Mouse (Mus musculus): ENCODE results near the gene Ugt1a2. TPM values are rescaled to one million over a fixed set of nuclear protein-coding genes. Genes with fewer than 3 reads are reported as not detected.

Ugt1a2 gene
- polyA plus RNA-seq, 1 experiment from 2014 or later: not detected

GRCm38 (mm10) chr1:88264869-88265240, 64.5 kb downstream of the Ugt1a2 start:
- Histone ChIP-seq H3K36me3 (peaks cover 100% of the 10 kb centered on the region), H3K27me3 (ENCODE audit: low read depth, poor library complexity, severe bottlenecking) (no peaks in the 10 kb centered on the region), H3K4me1 (no peaks in the 10 kb centered on the region), H3K4me3 (no peak overlapping the region), H3K9me3 (replicated peaks) (peaks cover 82% of the 10 kb centered on the region), H3K27ac (replicated peaks) (no peak overlapping the region)
- no peak for DNase-seq (ENCODE audit: low spot score)
- WGBS: 79% methylated on average over 4 of the region's 4 CpGs

DNA sequence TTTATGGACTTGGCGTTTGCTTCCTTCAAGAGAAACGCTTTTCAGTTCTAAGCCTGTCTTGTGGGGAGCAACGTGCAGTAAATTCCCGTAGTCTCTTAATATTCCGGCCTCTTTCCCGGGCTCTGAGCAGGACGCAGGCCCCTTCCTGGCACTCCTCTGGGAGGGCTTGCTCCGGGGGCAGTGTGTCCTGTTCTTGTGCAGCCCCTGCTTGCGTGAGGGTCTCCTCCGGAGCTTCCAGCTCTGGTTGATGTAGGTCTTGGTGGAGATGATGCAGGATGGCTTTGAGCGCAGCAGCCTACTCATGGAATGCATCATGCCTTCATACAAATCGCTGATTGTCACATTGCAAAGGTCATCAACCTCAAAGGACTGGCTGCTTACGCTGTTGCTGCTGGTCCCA, 65.7 kb downstream of the Ugt1a2 start:
- no peaks in the 10 kb centered on the region for H3K27me3 ChIP-seq (ENCODE audit: low read depth, poor library complexity, severe bottlenecking)
- peaks cover 69% of the 10 kb centered on the region for H3K9me3 ChIP-seq (replicated peaks)
- H3K36me3 ChIP-seq: peaks cover 96% of the 10 kb centered on the region
- 90% methylated on average over 13 of the region's 13 CpGs for WGBS
- H3K4me3 ChIP-seq: no peak overlapping the region
- H3K27ac ChIP-seq (replicated peaks): no peak overlapping the region
- DNase-seq (ENCODE audit: low spot score): no peak
- H3K4me1 ChIP-seq: no peaks in the 10 kb centered on the region

GRCm38 (mm10) chr1:88267489-88267888, 67.1 kb downstream of the Ugt1a2 start:
- no peak for DNase-seq (ENCODE audit: low spot score)
- Histone ChIP-seq H3K27me3 (ENCODE audit: low read depth, poor library complexity, severe bottlenecking) (no peaks in the 10 kb centered on the region), H3K36me3 (peaks cover 96% of the 10 kb centered on the region), H3K27ac (replicated peaks) (no peak overlapping the region), H3K4me3 (no peak overlapping the region), H3K4me1 (no peaks in the 10 kb centered on the region), H3K9me3 (replicated peaks) (peaks cover 61% of the 10 kb centered on the region)
- 95% methylated on average over 6 of the region's 6 CpGs for WGBS

GRCm38 (mm10) chr1:88268070-88268469, 67.7 kb downstream of the Ugt1a2 start:
- H3K4me3 ChIP-seq: no peak overlapping the region
- WGBS: 88% methylated on average over 6 of the region's 6 CpGs
- no peak for DNase-seq (ENCODE audit: low spot score)
- H3K36me3 ChIP-seq: peaks cover 96% of the 10 kb centered on the region
- no peaks in the 10 kb centered on the region for H3K27me3 ChIP-seq (ENCODE audit: low read depth, poor library complexity, severe bottlenecking)
- no peaks in the 10 kb centered on the region for H3K4me1 ChIP-seq
- peaks cover 58% of the 10 kb centered on the region for H3K9me3 ChIP-seq (replicated peaks)
- no peak overlapping the region for H3K27ac ChIP-seq (replicated peaks)

Other genes with a start within 250 kb of the Ugt1a2 start
- gene Usp40, start 192.1 kb upstream of the Ugt1a2 start, polyA plus RNA-seq (2016; fragmentation: Nextera tagmentation; extraction: Ambion mirVana): 30.9 and 35.0 TPM in 2 replicates
- gene Ugt1a10, start 145.2 kb upstream of the Ugt1a2 start, polyA plus RNA-seq (2016; fragmentation: Nextera tagmentation; extraction: Ambion mirVana): not detected in 2 replicates
- gene Ugt1a9, start 129.8 kb upstream of the Ugt1a2 start, polyA plus RNA-seq (2016; fragmentation: Nextera tagmentation; extraction: Ambion mirVana): not detected in 2 replicates
- not detected in 2 replicates for gene Ugt1a8, start 112.8 kb upstream of the Ugt1a2 start, polyA plus RNA-seq (2016; fragmentation: Nextera tagmentation; extraction: Ambion mirVana)
- gene Ugt1a7c, start 105.5 kb upstream of the Ugt1a2 start, polyA plus RNA-seq (2016; fragmentation: Nextera tagmentation; extraction: Ambion mirVana): 0.56 and 1.1 TPM in 2 replicates
- gene Ugt1a6b, start 97.3 kb upstream of the Ugt1a2 start, polyA plus RNA-seq (2016; fragmentation: Nextera tagmentation; extraction: Ambion mirVana): not detected in 2 replicates
- not detected in 2 replicates for gene Ugt1a6a, start 65.8 kb upstream of the Ugt1a2 start, polyA plus RNA-seq (2016; fragmentation: Nextera tagmentation; extraction: Ambion mirVana)
- not detected in 2 replicates for gene Ugt1a5, start 34.6 kb upstream of the Ugt1a2 start, polyA plus RNA-seq (2016; fragmentation: Nextera tagmentation; extraction: Ambion mirVana)
- gene Dnajb3, start 5.2 kb downstream of the Ugt1a2 start, polyA plus RNA-seq (2016; fragmentation: Nextera tagmentation; extraction: Ambion mirVana): 10.7 and 11.1 TPM in 2 replicates
- gene Ugt1a1, start 11.4 kb downstream of the Ugt1a2 start, polyA plus RNA-seq (2016; fragmentation: Nextera tagmentation; extraction: Ambion mirVana): not detected in 2 replicates
- gene Mroh2a, start 26.4 kb downstream of the Ugt1a2 start, polyA plus RNA-seq (2016; fragmentation: Nextera tagmentation; extraction: Ambion mirVana): 0.91 and 1.3 TPM in 2 replicates
- 213 and 222 TPM in 2 replicates for gene Hjurp, start 77.0 kb downstream of the Ugt1a2 start, polyA plus RNA-seq (2016; fragmentation: Nextera tagmentation; extraction: Ambion mirVana)
- gene Trpm8, start 77.1 kb downstream of the Ugt1a2 start, polyA plus RNA-seq (2016; fragmentation: Nextera tagmentation; extraction: Ambion mirVana): not detected in 2 replicates
- not detected in 2 replicates for gene Spp2, start 206.4 kb downstream of the Ugt1a2 start, polyA plus RNA-seq (2016; fragmentation: Nextera tagmentation; extraction: Ambion mirVana)